Mouse (Mus musculus) left cerebral cortex, postnatal 4 days (tissue): ENCODE measurements at regions not wholly inside any gene's neighbourhood (a gene's known extent, or its start where the extent isn't known, plus 50 kb on each side); places are given as distances from the start of the nearest gene placed in this dataset.

Experiments used
- DNase-seq: peaks from one replicate; pipeline ENCODE4 v3.0.0-alpha.2; 2022
- intact Hi-C: fragments of 180-260 bp; cut with DNase I; formaldehyde crosslinking; loops from one replicate; pipeline ENCODE4 v1.15.1; 2025

GRCm38 (mm10) chr12:61307396-61307795 is 215.6 kb upstream of the Lrfn5 start:
- intact Hi-C loops = no loop called here
- peak; percentile 57 for DNase-seq

- no peak for DNase-seq
- intact Hi-C loops = no loop called here
Measured at GRCm38 (mm10) chr12:61322114-61322513, 200.8 kb upstream of the Lrfn5 start.

- no peak for DNase-seq
- intact Hi-C loops = no loop called here
Measured at GRCm38 (mm10) chr12:61332164-61332563, 190.8 kb upstream of the Lrfn5 start.
